Mouse (Mus musculus): ENCODE results near the gene Omd.
"Not testable (repeated sequence)": the region's sequence is repeated elsewhere in the genome, so short reads cannot be mapped to it uniquely, and the experiment has no call there.

DNA sequence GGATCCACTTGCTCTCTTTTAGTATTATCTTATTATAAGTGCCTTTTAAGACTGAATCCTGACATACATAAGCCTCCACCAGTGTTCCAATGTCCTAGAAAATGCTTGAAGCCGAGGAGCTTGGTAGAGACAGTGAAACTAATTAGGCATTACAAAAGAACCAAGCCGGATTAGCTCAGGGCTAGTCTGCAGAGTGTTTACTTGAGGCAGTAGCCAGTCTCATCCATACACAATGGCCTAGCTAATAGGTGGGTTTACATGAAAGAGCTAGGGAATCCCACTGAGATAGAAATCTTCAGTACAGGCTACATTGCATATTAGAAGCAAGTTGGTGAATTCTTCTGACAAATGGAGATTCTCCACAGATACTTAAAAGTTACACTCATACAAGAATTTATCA, 20.3 kb downstream of the Omd start:
- TF ChIP-seq CTCF, EP300 (IDR thresholded peaks at IDR 0.05; ENCODE audit: low read depth): not testable (repeated sequence)

All from liver, embryonic 14.5 days (tissue).